Mouse (Mus musculus): ENCODE results near the gene Dnajc3. TPM values are rescaled to one million over a fixed set of nuclear protein-coding genes. Genes with fewer than 3 reads are reported as not detected.

The Dnajc3 gene
- polyA plus RNA-seq, 1 experiment from 2014 or later: 44.3 TPM

GRCm38 (mm10) chr14:118913651-118914050 lies 24.1 kb upstream of the Dnajc3 start:
- H3K36me3 ChIP-seq: peaks cover 69% of the 10 kb centered on the region
- 45% methylated on average over 5 of the region's 5 CpGs for WGBS
- DNase-seq (ENCODE audit: low spot score): no peak

GRCm38 (mm10) chr14:118919025-118919424 lies 18.8 kb upstream of the Dnajc3 start:
- whole genome bisulfite sequencing: 67% methylated on average over 8 of the region's 8 CpGs
- H3K36me3 ChIP-seq: peaks cover 33% of the 10 kb centered on the region
- DNase-seq (ENCODE audit: low spot score): no peak

More at GRCm38 (mm10) chr14:118913651-118914050, 24.1 kb upstream of the Dnajc3 start:
- no peaks in the 10 kb centered on the region for H3K27me3 ChIP-seq (ENCODE audit: insufficient read depth, poor library complexity, severe bottlenecking)
- H3K9me3 ChIP-seq: no peaks in the 10 kb centered on the region
- no peak overlapping the region for H3K27ac ChIP-seq
- H3K4me3 ChIP-seq: no peak overlapping the region
- peaks cover 8% of the 10 kb centered on the region; the same call in 1 of the 2 replicates for H3K4me1 ChIP-seq

GRCm38 (mm10) chr14:118920654-118921053 lies 17.1 kb upstream of the Dnajc3 start:
- H3K27me3 ChIP-seq (ENCODE audit: insufficient read depth, poor library complexity, severe bottlenecking): peaks cover 20% of the 10 kb centered on the region

More at GRCm38 (mm10) chr14:118919025-118919424, 18.8 kb upstream of the Dnajc3 start:
- H3K4me1 ChIP-seq: peaks cover 24% of the 10 kb centered on the region
- no peak overlapping the region for H3K27ac ChIP-seq
- H3K4me3 ChIP-seq: no peak overlapping the region
- peaks cover 20% of the 10 kb centered on the region for H3K27me3 ChIP-seq (ENCODE audit: insufficient read depth, poor library complexity, severe bottlenecking)
- H3K9me3 ChIP-seq: no peaks in the 10 kb centered on the region

GRCm38 (mm10) chr14:118922251-118922650 lies 15.5 kb upstream of the Dnajc3 start:
- H3K36me3 ChIP-seq: peaks cover 17% of the 10 kb centered on the region
- peaks cover 33% of the 10 kb centered on the region for H3K4me1 ChIP-seq
- H3K4me3 ChIP-seq: peak overlapping the region; percentile 63
- WGBS: 16% methylated on average over 22 of the region's 22 CpGs
- no peaks in the 10 kb centered on the region for H3K9me3 ChIP-seq
- peaks cover 20% of the 10 kb centered on the region for H3K27me3 ChIP-seq (ENCODE audit: insufficient read depth, poor library complexity, severe bottlenecking)
- H3K27ac ChIP-seq: peak overlapping the region; percentile 64; the same call in 1 of the 2 replicates
- no peak for DNase-seq (ENCODE audit: low spot score)

More at GRCm38 (mm10) chr14:118920654-118921053, 17.1 kb upstream of the Dnajc3 start:
- WGBS: 66% methylated on average over 7 of the region's 7 CpGs
- Histone ChIP-seq H3K9me3 (no peaks in the 10 kb centered on the region), H3K4me3 (no peak overlapping the region), H3K4me1 (peaks cover 30% of the 10 kb centered on the region), H3K27ac (no peak overlapping the region), H3K36me3 (peaks cover 26% of the 10 kb centered on the region)
- DNase-seq (ENCODE audit: low spot score): no peak

- WGBS: under 1% methylated on average over 47 of the region's 47 CpGs
Measured at GRCm38 (mm10) chr14:118922667-118923184, 15.1 kb upstream of the Dnajc3 start.

GRCm38 (mm10) chr14:118924673-118925615 lies 12.8 kb upstream of the Dnajc3 start, which contains the start of gene Dzip1:
Gene Dzip1, minus strand, starts transcription at chr14:118925460.
- no peaks in the 10 kb centered on the region for H3K9me3 ChIP-seq
- peaks cover 20% of the 10 kb centered on the region for H3K27me3 ChIP-seq (ENCODE audit: insufficient read depth, poor library complexity, severe bottlenecking)
- H3K36me3 ChIP-seq: peaks cover 4% of the 10 kb centered on the region; the same call in 1 of the 2 replicates
- H3K4me1 ChIP-seq: peaks cover 33% of the 10 kb centered on the region
- H3K4me3 ChIP-seq: peak within 1 kb of the TSS; percentile 81
- peak; percentile 89 for DNase-seq (ENCODE audit: low spot score)
- WGBS: under 1% methylated on average over 55 of the region's 55 CpGs
- peak within 1 kb of the TSS; percentile 89 for H3K27ac ChIP-seq

More at GRCm38 (mm10) chr14:118922667-118923184, 15.1 kb upstream of the Dnajc3 start:
- DNase-seq (ENCODE audit: low spot score): peak; percentile 76
- H3K9me3 ChIP-seq: no peaks in the 10 kb centered on the region
- H3K36me3 ChIP-seq: peaks cover 12% of the 10 kb centered on the region
- peaks cover 20% of the 10 kb centered on the region for H3K27me3 ChIP-seq (ENCODE audit: insufficient read depth, poor library complexity, severe bottlenecking)
- peak overlapping the region; percentile 63 for H3K4me3 ChIP-seq
- peak overlapping the region; percentile 64; the same call in 1 of the 2 replicates for H3K27ac ChIP-seq
- H3K4me1 ChIP-seq: peaks cover 33% of the 10 kb centered on the region

- peaks cover 16% of the 10 kb centered on the region for H3K4me1 ChIP-seq
- H3K36me3 ChIP-seq: no peaks in the 10 kb centered on the region
- no peak for DNase-seq (ENCODE audit: low spot score)
- WGBS: 80% methylated on average over 3 of the region's 3 CpGs
- H3K4me3 ChIP-seq: no peak overlapping the region
- H3K27me3 ChIP-seq (ENCODE audit: insufficient read depth, poor library complexity, severe bottlenecking): no peaks in the 10 kb centered on the region
- no peak overlapping the region for H3K27ac ChIP-seq
- no peaks in the 10 kb centered on the region for H3K9me3 ChIP-seq
Measured at GRCm38 (mm10) chr14:118928565-118928964, 9.2 kb upstream of the Dnajc3 start.

- Histone ChIP-seq H3K27ac (no peak overlapping the region), H3K27me3 (ENCODE audit: insufficient read depth, poor library complexity, severe bottlenecking) (no peaks in the 10 kb centered on the region), H3K4me3 (no peak overlapping the region), H3K4me1 (peaks cover 5% of the 10 kb centered on the region; the same call in 1 of the 2 replicates), H3K9me3 (no peaks in the 10 kb centered on the region), H3K36me3 (no peaks in the 10 kb centered on the region)
- DNase-seq (ENCODE audit: low spot score): no peak
- WGBS: 82% methylated on average over 2 of the region's 2 CpGs
Measured at GRCm38 (mm10) chr14:118929779-118930178, 8.0 kb upstream of the Dnajc3 start.

GRCm38 (mm10) chr14:118930777-118931176 lies 7.0 kb upstream of the Dnajc3 start:
- Histone ChIP-seq H3K4me1 (peaks cover 2% of the 10 kb centered on the region; the same call in 1 of the 2 replicates), H3K36me3 (no peaks in the 10 kb centered on the region), H3K9me3 (no peaks in the 10 kb centered on the region), H3K27me3 (ENCODE audit: insufficient read depth, poor library complexity, severe bottlenecking) (no peaks in the 10 kb centered on the region), H3K27ac (no peak overlapping the region), H3K4me3 (no peak overlapping the region)
- WGBS: 66% methylated on average over 2 of the region's 2 CpGs
- no peak for DNase-seq (ENCODE audit: low spot score)

- no peak for DNase-seq (ENCODE audit: low spot score)
- Histone ChIP-seq H3K9me3 (no peaks in the 10 kb centered on the region), H3K36me3 (no peaks in the 10 kb centered on the region), H3K4me1 (no peaks in the 10 kb centered on the region), H3K4me3 (no peak overlapping the region), H3K27ac (no peak overlapping the region), H3K27me3 (ENCODE audit: insufficient read depth, poor library complexity, severe bottlenecking) (no peaks in the 10 kb centered on the region)
- 77% methylated on average over 2 of the region's 2 CpGs for WGBS
Measured at GRCm38 (mm10) chr14:118931181-118931580, 6.6 kb upstream of the Dnajc3 start.

- no peaks in the 10 kb centered on the region for H3K36me3 ChIP-seq
- H3K27ac ChIP-seq: no peak overlapping the region
- no peaks in the 10 kb centered on the region for H3K9me3 ChIP-seq
- WGBS: 67% methylated on average over 8 of the region's 8 CpGs
- no peaks in the 10 kb centered on the region for H3K4me1 ChIP-seq
- no peaks in the 10 kb centered on the region for H3K27me3 ChIP-seq (ENCODE audit: insufficient read depth, poor library complexity, severe bottlenecking)
- no peak overlapping the region for H3K4me3 ChIP-seq
- DNase-seq (ENCODE audit: low spot score): no peak
Measured at GRCm38 (mm10) chr14:118932956-118933355, 4.8 kb upstream of the Dnajc3 start.

GRCm38 (mm10) chr14:118934686-118935085 lies 3.1 kb upstream of the Dnajc3 start:
- Histone ChIP-seq H3K27me3 (ENCODE audit: insufficient read depth, poor library complexity, severe bottlenecking) (no peaks in the 10 kb centered on the region), H3K4me1 (peaks cover 11% of the 10 kb centered on the region; the same call in 1 of the 2 replicates), H3K27ac (no peak overlapping the region), H3K4me3 (no peak overlapping the region), H3K36me3 (no peaks in the 10 kb centered on the region), H3K9me3 (no peaks in the 10 kb centered on the region)
- DNase-seq (ENCODE audit: low spot score): no peak
- WGBS: 74% methylated on average over 9 of the region's 9 CpGs

- Histone ChIP-seq H3K9me3 (no peaks in the 10 kb centered on the region), H3K36me3 (no peaks in the 10 kb centered on the region), H3K27ac (no peak overlapping the region), H3K27me3 (ENCODE audit: insufficient read depth, poor library complexity, severe bottlenecking) (no peaks in the 10 kb centered on the region), H3K4me3 (no peak overlapping the region), H3K4me1 (peaks cover 22% of the 10 kb centered on the region; the same call in 1 of the 2 replicates)
- WGBS: 73% methylated on average over 3 of the region's 3 CpGs
- peak; percentile 58 for DNase-seq (ENCODE audit: low spot score)
Measured at GRCm38 (mm10) chr14:118936236-118936635, 1.5 kb upstream of the Dnajc3 start.
